Mouse (Mus musculus): ENCODE data around the gene Slc39a2.

Gene Slc39a2

GRCm38 (mm10) chr14:51930824-51931223 lies 38.1 kb downstream of the Slc39a2 start:
- peak; percentile 91 for DNase-seq (ENCODE audit: low read depth, low spot score)

GRCm38 (mm10) chr14:51932092-51933020 lies 39.7 kb downstream of the Slc39a2 start:
- no peak for DNase-seq (ENCODE audit: low read depth, low spot score)

GRCm38 (mm10) chr14:51939005-51939404 lies 46.3 kb downstream of the Slc39a2 start:
- no peak for DNase-seq (ENCODE audit: low read depth, low spot score)

GRCm38 (mm10) chr14:51940944-51941560 lies 48.4 kb downstream of the Slc39a2 start:
- no peak for DNase-seq (ENCODE audit: low read depth, low spot score)

- DNase-seq (ENCODE audit: low read depth, low spot score) = no peak
Observed at GRCm38 (mm10) chr14:51941577-51941976, 48.9 kb downstream of the Slc39a2 start.

- DNase-seq (ENCODE audit: low read depth, low spot score) = no peak
Observed at GRCm38 (mm10) chr14:51942236-51942635, 49.5 kb downstream of the Slc39a2 start.

- DNase-seq (ENCODE audit: low read depth, low spot score) = no peak
Observed at GRCm38 (mm10) chr14:51943336-51943735, 50.6 kb downstream of the Slc39a2 start.

All from brain, adult 2 months (tissue).